Mouse (Mus musculus) thymus, postnatal 0 days (tissue): ENCODE results near the gene Sema4f. TPM values are rescaled to one million over a fixed set of nuclear protein-coding genes. Genes with fewer than 3 reads are reported as not detected.

Source experiments
- DNase-seq: peaks from one replicate; pipeline ENCODE4 v3.0.0-alpha.2; 2015; ENCODE audit warnings: low spot score
- polyA plus RNA-seq: library from polyadenylated mRNA; unstranded; fragments of >200 nt; fragmentation: Nextera tagmentation; extraction: Ambion mirVana; gene quantifications from 2 replicates; pipeline ENCODE4 v1.2.1, GENCODE M21; 2015

Sema4f gene
- polyA plus RNA-seq, 1 experiment from 2014 or later: 1.4 TPM

DNA sequence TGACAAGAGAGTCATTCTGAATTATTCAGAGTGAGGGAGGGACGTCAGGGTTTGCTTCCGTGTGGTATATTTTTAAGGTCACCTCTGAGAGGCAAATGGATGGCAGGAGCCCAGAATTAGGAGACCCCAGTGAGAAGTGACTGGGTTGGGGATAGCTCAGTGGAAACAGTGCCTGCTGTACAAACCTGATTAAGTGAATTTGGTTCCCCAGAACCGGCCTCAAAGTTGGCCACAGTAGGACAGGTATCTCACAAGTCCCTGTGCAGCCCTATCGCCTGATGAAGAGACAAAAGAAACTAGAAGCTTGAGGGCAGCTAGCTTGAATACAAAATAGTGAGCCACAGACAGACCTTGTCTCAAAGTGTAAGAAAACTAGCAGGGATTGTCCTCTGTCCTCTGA is 23.1 kb downstream of the Sema4f start:
- DNase-seq: no peak

GRCm38 (mm10) chr6:82915889-82916288 is 23.7 kb downstream of the Sema4f start:
- peak; percentile 79 for DNase-seq

DNA sequence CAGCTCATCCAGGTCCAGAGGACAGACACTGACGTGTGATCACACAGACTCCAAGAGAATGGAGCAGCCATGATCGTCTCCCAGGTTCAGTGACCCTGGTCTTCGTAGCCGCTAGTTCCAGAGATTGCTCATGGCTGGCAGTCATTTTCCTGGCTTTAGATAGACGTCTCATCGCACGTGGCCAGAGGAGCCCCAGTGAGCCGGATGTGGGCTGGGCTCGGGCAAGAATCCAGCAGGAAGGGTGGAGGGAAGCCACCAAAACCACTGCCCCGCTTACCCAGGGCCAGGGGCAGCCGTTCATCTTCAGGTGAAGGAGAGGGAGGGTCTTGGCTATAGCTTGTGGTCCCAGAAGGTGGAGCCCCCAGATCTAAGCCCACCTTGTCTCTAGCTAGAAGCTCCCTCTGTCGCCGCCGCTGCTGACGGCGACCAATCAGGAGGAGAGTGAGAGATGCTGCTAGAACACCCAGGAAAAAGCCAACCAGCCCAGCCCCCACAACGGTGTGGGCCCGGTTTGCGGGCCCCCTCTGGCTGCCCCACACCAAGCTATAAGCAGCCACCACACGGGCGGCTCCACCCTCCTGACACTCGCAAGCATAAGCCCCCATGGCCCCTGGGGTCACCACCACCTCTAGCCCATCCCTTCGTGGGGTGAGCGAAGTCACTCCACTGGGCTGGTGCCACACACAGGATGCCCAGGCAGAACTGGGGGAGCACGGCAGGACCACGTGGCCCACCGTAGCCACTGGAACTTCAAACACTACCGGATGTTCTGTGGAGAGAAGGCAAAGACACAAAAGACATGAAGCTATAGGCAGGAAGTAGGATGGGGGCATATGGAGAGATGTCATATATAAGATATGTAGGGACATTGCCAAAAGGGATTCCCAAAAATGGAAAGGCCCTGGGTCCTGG is 26.0 kb downstream of the Sema4f start:
- peak; percentile 86 for DNase-seq

GRCm38 (mm10) chr6:82911303-82911702 is 28.3 kb downstream of the Sema4f start:
- DNase-seq: peak; percentile 30

DNA sequence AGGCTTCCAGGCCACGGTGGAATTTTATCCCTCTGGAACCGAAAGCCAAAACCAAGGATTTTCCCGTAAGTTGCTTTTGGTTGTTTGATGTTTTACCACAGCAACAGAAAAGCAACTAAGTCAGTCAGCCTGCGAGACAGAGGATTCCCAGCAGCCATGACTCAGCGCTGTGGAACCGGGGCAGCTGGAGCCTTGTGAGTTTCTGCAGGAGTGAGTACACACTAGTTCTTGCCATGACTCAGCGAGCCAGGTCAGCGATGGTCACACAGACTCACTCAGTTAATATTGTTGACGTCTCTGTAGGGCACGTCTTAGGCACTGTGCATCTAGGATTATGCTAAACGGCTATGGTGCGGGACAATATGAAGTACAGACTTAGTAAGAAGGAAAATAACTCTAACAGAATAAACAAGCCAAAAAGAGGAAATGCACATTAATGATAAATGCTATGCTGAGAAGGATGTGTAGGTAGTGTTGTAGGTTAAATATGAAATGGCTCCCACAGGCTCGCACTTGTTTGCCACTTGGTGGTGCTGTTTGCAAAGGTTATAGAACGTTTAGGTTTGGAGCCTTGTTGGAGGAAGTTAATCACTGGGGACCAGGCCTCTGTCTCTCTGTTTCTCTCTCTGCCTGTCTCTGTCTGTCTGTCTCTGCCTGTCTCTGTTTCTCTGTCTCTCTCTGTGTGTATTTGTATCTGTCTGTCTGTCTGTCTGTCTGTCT is 30.3 kb downstream of the Sema4f start:
- DNase-seq: peak; percentile 73

DNA sequence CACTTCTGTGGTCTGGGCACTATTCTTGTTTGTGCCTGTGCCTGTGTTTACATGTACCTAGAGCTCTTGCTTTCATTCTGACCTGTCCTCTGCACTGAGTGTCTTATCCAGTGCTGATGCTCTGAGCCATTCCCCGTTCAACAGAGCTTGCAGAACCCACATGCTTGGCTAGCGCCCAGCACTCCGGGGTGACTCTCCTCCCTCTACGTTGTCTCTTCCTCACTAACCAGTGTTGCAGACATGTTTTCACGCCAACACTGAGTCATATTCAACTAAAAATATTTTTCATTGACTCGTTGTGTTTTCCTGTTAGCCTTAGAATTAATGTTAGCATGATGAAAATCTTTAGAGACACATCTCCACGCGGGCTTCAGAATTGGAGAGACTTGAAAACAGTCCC is 31.5 kb downstream of the Sema4f start:
- DNase-seq: no peak

- no peak for DNase-seq
Measured at GRCm38 (mm10) chr6:82906985-82907384, 32.6 kb downstream of the Sema4f start.

DNA sequence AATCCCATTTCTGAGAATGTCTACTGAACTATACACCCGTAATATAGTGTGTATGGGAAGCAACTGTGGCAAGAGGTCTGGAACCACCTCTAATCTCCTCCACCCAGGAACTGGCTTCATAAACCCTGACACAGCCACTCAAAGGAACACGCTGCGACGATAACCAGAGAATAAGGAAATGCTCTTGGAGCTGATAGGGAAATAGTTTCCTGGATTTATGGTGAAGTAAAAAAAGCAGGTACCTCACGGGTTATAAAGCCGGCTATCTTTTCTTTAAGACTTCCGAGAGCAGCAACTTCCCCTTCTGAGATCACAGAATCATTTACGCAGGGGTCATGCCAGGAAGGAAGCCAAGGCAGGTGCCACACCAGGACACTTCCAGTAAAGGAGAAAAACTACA is 37.0 kb downstream of the Sema4f start:
- DNase-seq: no peak

GRCm38 (mm10) chr6:82898745-82899144 is 40.8 kb downstream of the Sema4f start:
- DNase-seq: no peak

DNA sequence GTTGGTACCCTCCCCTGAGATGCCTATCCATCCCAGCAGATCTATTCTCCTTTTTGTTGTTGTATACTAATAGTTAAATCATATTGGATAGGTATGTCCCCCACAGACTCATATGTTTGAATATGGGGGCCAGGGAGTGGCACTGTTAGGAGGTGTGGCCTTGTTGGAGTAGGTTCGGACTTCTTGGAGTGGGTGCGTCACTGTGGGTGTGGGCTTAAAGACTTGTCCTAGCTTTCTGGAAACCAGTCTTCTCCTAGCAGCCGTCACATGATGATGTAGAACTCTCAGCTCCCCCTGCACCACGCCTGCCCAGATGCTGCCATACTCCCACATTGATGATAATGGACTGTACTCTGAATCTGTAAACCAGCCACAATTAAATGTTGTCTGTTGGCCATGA is 41.3 kb downstream of the Sema4f start:
- DNase-seq: no peak

GRCm38 (mm10) chr6:82897311-82897710 is 42.3 kb downstream of the Sema4f start:
- no peak for DNase-seq

DNA sequence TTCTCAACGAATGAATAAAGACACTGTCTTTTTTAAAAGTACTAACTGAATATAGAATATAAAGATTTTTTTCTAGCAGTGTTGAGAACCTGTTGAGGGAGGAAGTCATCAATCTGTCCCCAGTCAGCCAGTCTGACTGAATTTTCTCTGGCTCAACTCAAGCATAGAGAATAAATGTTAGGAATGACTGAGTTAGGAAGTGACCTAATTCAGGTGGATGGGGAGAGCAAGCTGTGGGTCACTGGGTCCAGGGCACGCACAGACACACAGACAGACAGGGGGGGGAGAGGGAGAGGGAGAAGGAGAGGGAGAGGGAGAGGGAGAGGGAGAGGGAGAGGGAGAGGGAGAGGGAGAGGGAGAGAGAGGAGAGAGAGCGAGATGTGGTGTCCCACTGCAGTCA is 46.2 kb downstream of the Sema4f start:
- no peak for DNase-seq

- peak; percentile 35 for DNase-seq
Measured at GRCm38 (mm10) chr6:82892540-82892939, 47.0 kb downstream of the Sema4f start.

- DNase-seq: no peak
Measured at GRCm38 (mm10) chr6:82891488-82891887, 48.1 kb downstream of the Sema4f start.

- DNase-seq: no peak
Measured at GRCm38 (mm10) chr6:82886330-82886729, 53.2 kb downstream of the Sema4f start.

GRCm38 (mm10) chr6:82885909-82886308 is 53.7 kb downstream of the Sema4f start:
- no peak for DNase-seq

DNA sequence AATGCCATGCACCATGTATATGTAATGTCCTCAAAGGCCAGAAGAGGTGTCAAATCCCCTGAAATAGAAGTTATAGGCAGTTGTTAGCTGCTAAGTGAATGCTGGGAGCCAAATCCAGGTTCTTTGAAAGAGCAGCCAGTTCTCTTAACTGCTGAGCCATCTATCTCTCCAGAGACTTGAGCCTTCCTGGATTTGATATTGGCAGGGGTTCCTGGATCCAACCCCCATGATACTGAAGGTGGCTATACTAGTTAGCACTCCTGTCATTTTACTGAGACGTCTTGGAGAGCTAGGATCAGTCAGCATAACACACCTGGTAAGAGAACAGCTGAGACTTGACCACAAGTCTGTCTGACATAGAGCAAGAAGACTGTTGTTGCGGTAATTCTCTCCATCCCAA is 54.1 kb downstream of the Sema4f start:
- DNase-seq: no peak

DNA sequence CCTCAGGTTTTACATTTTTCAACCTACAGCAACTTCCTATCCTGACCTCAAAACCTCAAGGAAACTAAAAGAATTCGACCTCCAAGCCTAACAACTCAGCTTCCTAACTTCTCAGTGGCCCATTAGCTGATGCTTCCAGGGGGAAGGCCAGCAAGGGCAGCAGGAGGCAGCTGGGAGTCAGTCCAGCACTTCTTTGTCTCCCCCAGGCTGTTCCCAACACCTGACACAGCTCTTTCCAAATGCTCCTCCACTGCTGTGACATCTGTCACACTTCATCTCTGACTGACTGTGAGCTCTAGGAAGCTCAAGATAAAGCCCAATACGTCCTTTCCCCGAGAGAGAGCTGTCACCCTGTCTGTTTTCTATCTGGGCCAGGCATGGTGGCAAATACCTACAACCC is 55.0 kb downstream of the Sema4f start:
- DNase-seq: no peak

GRCm38 (mm10) chr6:82881485-82882096 is 58.0 kb downstream of the Sema4f start:
- peak; percentile 62 for DNase-seq

DNA sequence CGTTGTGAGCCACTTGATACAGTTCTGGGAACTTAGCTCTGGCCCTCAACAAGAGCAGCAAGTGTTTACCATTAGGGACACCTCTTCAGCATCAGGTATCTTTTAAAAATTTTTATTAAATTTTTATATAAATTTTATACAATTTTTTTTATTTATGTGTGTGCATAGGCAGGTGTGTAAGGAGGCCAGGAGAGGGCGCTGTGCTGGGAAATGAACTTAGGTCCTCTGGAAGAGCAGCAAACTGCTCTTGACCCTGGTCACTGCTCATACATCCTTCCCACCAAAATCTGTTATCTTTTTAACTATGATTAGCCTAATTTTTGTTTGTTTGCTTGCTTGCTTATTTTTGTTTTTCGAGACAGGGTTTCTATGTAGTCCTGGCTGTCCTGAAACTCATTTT is 58.8 kb downstream of the Sema4f start:
- no peak for DNase-seq

- no peak for DNase-seq
Measured at GRCm38 (mm10) chr6:82879463-82880089, 60.0 kb downstream of the Sema4f start.

GRCm38 (mm10) chr6:82875509-82875935 is 64.0 kb downstream of the Sema4f start:
- peak; percentile 78 for DNase-seq
